Mouse (Mus musculus) liver, embryonic 11.5 days (tissue): ENCODE results near the gene Cttn. TPM values are rescaled to one million over a fixed set of nuclear protein-coding genes. Genes with fewer than 3 reads are reported as not detected.

Experiments used
- ATAC-seq: fragments of 200-750 bp; cut with Nextera tagmentation; replicated peaks from 2 replicates; pipeline ENCODE4 v1.8.0; 2017; ENCODE audit warnings: moderate number of reproducible peaks, mild to moderate bottlenecking, moderate TSS enrichment, moderate library complexity; ENCODE audit not compliant: low FRiP score
- DNase-seq: peaks from one replicate; pipeline ENCODE4 v3.0.0-alpha.2; 2017; ENCODE audit warnings: low spot score
- H3K27ac ChIP-seq: fragments of 300-500 bp; sonication (generic); 2 replicates; pipeline ENCODE4 v1.5.1; 2014; ENCODE audit warnings: mild to moderate bottlenecking, low read depth, low read length, control low read depth
- H3K27me3 ChIP-seq: fragments of 300-500 bp; sonication (generic); replicated peaks from 2 replicates; pipeline ENCODE4 v1.6.1; 2014; ENCODE audit warnings: low read length, mixed read lengths; ENCODE audit not compliant: control insufficient read depth, insufficient read depth
- H3K36me3 ChIP-seq: fragments of 300-500 bp; sonication (generic); 2 replicates; pipeline ENCODE4 v1.6.1; 2014; ENCODE audit warnings: mild to moderate bottlenecking, low read length, moderate library complexity, mixed read lengths; ENCODE audit not compliant: control insufficient read depth, insufficient read depth
- H3K4me1 ChIP-seq: fragments of 300-500 bp; sonication (generic); replicated peaks from 2 replicates; pipeline ENCODE4 v1.6.1; 2014; ENCODE audit warnings: low read length, mixed read lengths; ENCODE audit not compliant: control insufficient read depth, insufficient read depth
- H3K4me2 ChIP-seq: fragments of 300-500 bp; sonication (generic); 2 replicates; pipeline ENCODE4 v1.6.1; 2014; ENCODE audit warnings: mild to moderate bottlenecking, control low read depth, moderate library complexity
- H3K4me3 ChIP-seq: fragments of 300-500 bp; sonication (generic); 2 replicates; pipeline ENCODE4 v1.5.1; 2014; ENCODE audit warnings: low read depth, low read length, control low read depth
- H3K9ac ChIP-seq: fragments of 300-500 bp; sonication (generic); 2 replicates; pipeline ENCODE4 v1.6.1; 2014; ENCODE audit warnings: low read depth, low read length, control low read depth
- H3K9me3 ChIP-seq: fragments of 300-500 bp; sonication (generic); 2 replicates; pipeline ENCODE4 v1.6.1; 2016; ENCODE audit warnings: low read length, inconsistent platforms, mixed read lengths; ENCODE audit not compliant: control insufficient read depth
- WGBS: fragments of 180-500 bp; shearing (Covaris S2); extraction: QIAGEN DNeasy Blood & Tissue Kit; methylation state at CpG from one replicate; pipeline ENCODE4 v1.1.7; 2014; 5-methylcytosine and 5-hydroxymethylcytosine counted together
- polyA plus RNA-seq: library from polyadenylated mRNA; unstranded; fragments of >200 nt; fragmentation: Nextera tagmentation; extraction: Ambion mirVana; gene quantifications from 2 replicates; pipeline ENCODE4 v1.2.1, GENCODE M21; 2014

Cttn gene
- polyA plus RNA-seq, 1 experiment from 2014 or later, result 101 TPM

DNA sequence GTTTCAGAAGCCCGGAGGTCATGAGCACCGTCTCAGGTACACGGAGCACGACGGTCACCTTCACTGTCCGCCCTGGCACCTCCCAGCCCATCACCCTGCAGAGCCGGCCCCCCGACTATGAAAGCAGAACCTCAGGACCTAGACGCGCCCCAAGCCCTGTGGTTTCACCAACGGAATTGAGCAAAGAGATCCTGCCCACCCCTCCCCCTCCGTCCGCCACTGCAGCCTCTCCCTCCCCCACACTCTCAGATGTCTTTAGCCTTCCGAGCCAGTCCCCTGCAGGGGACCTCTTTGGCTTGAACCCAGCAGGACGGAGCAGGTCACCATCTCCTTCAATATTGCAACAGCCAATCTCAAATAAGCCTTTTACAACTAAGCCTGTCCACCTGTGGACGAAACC is 50.3 kb downstream of the Cttn start:
- H3K4me3 ChIP-seq, result no peak overlapping the region
- peaks cover 3% of the 10 kb centered on the region for H3K4me1 ChIP-seq
- 21% methylated on average over 16 of the region's 16 CpGs for WGBS
- no peaks in the 10 kb centered on the region for H3K9me3 ChIP-seq
- no peak overlapping the region for H3K27ac ChIP-seq
- no peak overlapping the region for H3K9ac ChIP-seq
- no peak for DNase-seq
- ATAC-seq, result no peak
- no peak overlapping the region for H3K4me2 ChIP-seq
- H3K27me3 ChIP-seq, result no peaks in the 10 kb centered on the region; the same call in 1 of the 2 replicates
- H3K36me3 ChIP-seq, result no peaks in the 10 kb centered on the region

GRCm38 (mm10) chr7:144417644-144418343 is 53.0 kb downstream of the Cttn start:
- ATAC-seq, result 0 out of 2 replicates have a peak, but pooled peaks have one; percentile 30
- H3K4me1 ChIP-seq, result peaks cover 3% of the 10 kb centered on the region
- H3K9me3 ChIP-seq, result no peaks in the 10 kb centered on the region
- no peaks in the 10 kb centered on the region for H3K36me3 ChIP-seq
- WGBS, result 47% methylated on average over 16 of the region's 16 CpGs
- H3K4me2 ChIP-seq, result no peak overlapping the region
- no peaks in the 10 kb centered on the region; the same call in 1 of the 2 replicates for H3K27me3 ChIP-seq
- no peak for DNase-seq
- no peak overlapping the region for H3K4me3 ChIP-seq
- H3K27ac ChIP-seq, result no peak overlapping the region
- H3K9ac ChIP-seq, result no peak overlapping the region

GRCm38 (mm10) chr7:144417234-144417633 is 53.6 kb downstream of the Cttn start:
- WGBS, result 68% methylated on average over 2 of the region's 2 CpGs
- DNase-seq (no peak), ATAC-seq (no peak)
- Histone ChIP-seq H3K27me3 (no peaks in the 10 kb centered on the region; the same call in 1 of the 2 replicates), H3K4me3 (no peak overlapping the region), H3K9me3 (no peaks in the 10 kb centered on the region), H3K27ac (no peak overlapping the region), H3K9ac (no peak overlapping the region), H3K4me1 (peaks cover 3% of the 10 kb centered on the region), H3K36me3 (no peaks in the 10 kb centered on the region), H3K4me2 (no peak overlapping the region)

GRCm38 (mm10) chr7:144415795-144416194 is 55.0 kb downstream of the Cttn start:
- ATAC-seq (no peak), DNase-seq (no peak)
- Histone ChIP-seq H3K4me2 (no peak overlapping the region), H3K36me3 (no peaks in the 10 kb centered on the region), H3K27me3 (peaks cover 3% of the 10 kb centered on the region; the same call in 1 of the 2 replicates), H3K9me3 (no peaks in the 10 kb centered on the region), H3K27ac (no peak overlapping the region), H3K9ac (no peak overlapping the region), H3K4me1 (peaks cover 3% of the 10 kb centered on the region), H3K4me3 (no peak overlapping the region)
- 61% methylated on average over 4 of the region's 4 CpGs for WGBS

DNA sequence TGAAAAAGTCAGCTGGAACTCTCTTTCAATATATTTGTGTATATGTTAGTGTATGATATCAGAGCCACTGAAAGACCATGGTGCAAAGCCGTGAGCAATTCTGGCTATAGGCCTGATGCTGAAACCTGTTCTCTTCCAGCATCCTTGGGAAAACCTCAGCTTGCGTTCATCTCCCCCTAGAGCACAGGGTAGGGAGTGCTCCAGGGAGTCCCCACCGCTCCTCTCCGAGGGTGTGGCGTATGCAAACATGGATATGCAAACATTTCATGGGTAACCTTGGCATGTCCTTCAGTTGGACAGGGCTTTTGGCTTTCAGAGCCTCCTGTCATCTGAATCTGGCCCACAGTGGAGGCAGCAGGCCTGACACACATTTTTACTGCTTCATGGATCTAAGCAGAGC is 56.2 kb downstream of the Cttn start:
- no peak for DNase-seq
- Histone ChIP-seq H3K27me3 (peaks cover 7% of the 10 kb centered on the region; the same call in 1 of the 2 replicates), H3K9me3 (no peaks in the 10 kb centered on the region), H3K27ac (no peak overlapping the region), H3K9ac (no peak overlapping the region), H3K4me2 (no peak overlapping the region), H3K4me1 (peaks cover 3% of the 10 kb centered on the region; the same call in 1 of the 2 replicates), H3K36me3 (no peaks in the 10 kb centered on the region), H3K4me3 (no peak overlapping the region)
- no peak for ATAC-seq
- 66% methylated on average over 5 of the region's 5 CpGs for WGBS

DNA sequence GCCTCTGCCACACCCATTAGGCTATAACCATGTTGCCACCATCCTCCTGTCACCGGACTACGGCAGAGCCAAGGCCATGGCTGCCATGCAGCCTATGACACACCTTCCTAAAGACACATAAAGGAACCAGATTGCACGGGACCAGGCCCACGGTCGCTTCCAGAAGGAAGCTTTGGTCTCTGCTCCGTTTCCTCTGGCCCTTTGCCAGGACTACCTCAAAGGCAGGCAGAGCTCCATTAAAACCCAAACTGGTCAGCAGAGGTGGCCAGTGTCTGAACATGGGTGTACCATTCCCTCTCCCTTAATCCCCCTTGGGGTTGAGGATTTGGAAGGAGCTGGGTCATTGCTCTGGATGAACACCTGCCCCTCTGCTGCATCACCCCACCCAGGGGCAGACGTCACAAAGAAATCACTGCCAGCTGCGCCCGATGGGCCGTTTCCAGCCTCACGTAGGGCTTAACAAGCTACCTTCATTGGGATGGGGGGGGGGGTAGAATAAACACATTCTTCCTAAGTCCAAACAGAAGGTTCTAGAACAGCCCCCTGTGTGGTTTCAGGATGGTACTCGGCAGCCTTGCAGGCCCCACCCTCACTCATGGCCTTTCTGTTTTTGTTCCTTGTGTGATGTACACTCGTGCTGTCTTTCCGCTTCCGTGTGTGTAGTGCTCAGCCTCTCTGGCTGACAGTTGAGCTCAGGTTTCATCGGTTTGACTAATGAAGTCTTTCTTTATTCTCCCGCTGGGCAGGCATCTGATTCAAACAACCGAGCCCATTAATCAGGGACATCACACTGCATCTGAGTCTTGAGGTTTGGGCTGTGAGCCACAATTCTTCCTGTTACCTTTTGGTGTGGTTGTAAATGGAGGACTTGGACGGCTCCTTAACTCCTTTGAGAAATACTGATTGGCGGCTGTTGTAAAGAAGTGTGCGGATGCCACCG is 58.6 kb downstream of the Cttn start:
- H3K9ac ChIP-seq, result no peak overlapping the region
- 71% methylated on average over 22 of the region's 22 CpGs for WGBS

GRCm38 (mm10) chr7:144409682-144410081 is 61.1 kb downstream of the Cttn start:
- no peak overlapping the region for H3K4me3 ChIP-seq
- ATAC-seq, result no peak
- 70% methylated on average over 18 of the region's 18 CpGs for WGBS
- no peak overlapping the region for H3K27ac ChIP-seq
- no peaks in the 10 kb centered on the region for H3K4me1 ChIP-seq
- H3K27me3 ChIP-seq, result peaks cover 10% of the 10 kb centered on the region; the same call in 1 of the 2 replicates
- H3K4me2 ChIP-seq, result no peak overlapping the region
- no peaks in the 10 kb centered on the region for H3K36me3 ChIP-seq
- DNase-seq, result no peak
- H3K9me3 ChIP-seq, result no peaks in the 10 kb centered on the region
- H3K9ac ChIP-seq, result no peak overlapping the region

More for the DNA sequence above, 58.6 kb downstream of the Cttn start:
- no peak overlapping the region for H3K4me2 ChIP-seq
- no peaks in the 10 kb centered on the region for H3K4me1 ChIP-seq
- no peak overlapping the region for H3K4me3 ChIP-seq
- DNase-seq (no peak), ATAC-seq (no peak)
- no peaks in the 10 kb centered on the region for H3K36me3 ChIP-seq
- peaks cover 7% of the 10 kb centered on the region; the same call in 1 of the 2 replicates for H3K27me3 ChIP-seq
- H3K9me3 ChIP-seq, result no peaks in the 10 kb centered on the region
- no peak overlapping the region for H3K27ac ChIP-seq

GRCm38 (mm10) chr7:144408464-144409000 is 62.3 kb downstream of the Cttn start:
- no peaks in the 10 kb centered on the region for H3K36me3 ChIP-seq
- no peaks in the 10 kb centered on the region for H3K9me3 ChIP-seq
- H3K4me3 ChIP-seq, result no peak overlapping the region
- ATAC-seq, result no peak
- H3K27ac ChIP-seq, result no peak overlapping the region
- no peak overlapping the region for H3K4me2 ChIP-seq
- H3K4me1 ChIP-seq, result no peaks in the 10 kb centered on the region
- no peak for DNase-seq
- H3K27me3 ChIP-seq, result peaks cover 10% of the 10 kb centered on the region; the same call in 1 of the 2 replicates
- 72% methylated on average over 2 of the region's 2 CpGs for WGBS
- H3K9ac ChIP-seq, result no peak overlapping the region
